Mouse (Mus musculus): ENCODE measurements at regions not wholly inside any gene's neighbourhood (a gene's known extent, or its start where the extent isn't known, plus 50 kb on each side); places are given as distances from the start of the nearest gene placed in this dataset.

DNA sequence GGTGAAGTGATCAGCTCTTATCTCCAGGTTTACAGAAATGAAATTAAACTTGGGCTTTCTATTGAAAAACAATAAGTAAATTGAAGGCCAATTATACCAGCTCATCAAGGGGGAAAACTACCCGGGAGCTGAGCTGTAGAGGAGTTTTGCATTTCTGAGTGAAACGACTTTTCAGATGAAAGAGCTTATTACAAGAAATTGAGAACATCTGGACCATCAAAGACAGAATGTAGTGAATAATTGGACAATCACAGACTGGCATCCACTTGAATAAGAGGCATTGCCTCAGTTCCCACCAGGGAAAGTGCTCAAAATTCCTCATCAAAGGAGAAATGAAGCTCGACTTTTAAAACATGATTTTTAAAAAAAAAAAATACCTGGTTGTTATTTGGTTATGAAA is 675.7 kb upstream of the Auts2 start:
- DNase-seq = no peak

- no peak for DNase-seq
These were observed 655.4 kb upstream of the Auts2 start for GRCm38 (mm10) chr5:133198546-133198945.

DNA sequence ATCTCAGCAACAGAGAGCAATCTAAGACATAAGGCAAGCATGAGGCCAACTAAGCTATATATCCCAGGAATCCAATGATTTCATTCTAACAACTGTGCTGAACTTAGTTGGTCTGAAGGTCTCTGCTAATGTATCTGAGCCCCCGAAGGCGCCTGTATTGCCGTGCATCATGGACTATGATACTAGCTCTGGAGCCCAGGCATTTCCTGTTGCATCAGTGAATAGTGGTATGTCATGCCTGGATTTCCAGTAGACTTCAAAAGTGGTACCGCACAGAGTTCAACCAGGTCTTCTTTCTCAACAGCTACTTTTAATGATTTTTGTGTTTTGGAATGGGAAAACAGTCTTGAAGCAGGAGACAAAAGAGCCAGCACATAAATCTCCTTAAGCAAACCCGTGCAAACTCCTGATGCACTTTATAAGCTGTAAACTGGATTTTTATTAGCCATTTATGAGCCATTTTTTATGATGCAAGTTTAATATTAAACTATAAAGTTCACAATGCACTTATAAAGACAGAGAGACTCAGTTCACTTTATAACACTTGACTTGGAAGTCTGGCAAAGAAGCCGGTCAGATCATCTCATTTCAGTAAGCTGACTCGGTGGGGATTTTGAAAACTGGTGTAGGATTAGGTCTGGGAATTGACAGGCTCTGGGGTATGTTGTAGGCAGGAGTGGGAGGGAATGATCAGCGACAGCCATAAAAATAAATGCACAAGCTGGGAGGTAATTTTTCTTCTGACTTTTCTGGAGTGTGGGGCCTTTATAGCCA is 646.8 kb upstream of the Auts2 start:
- no peak for DNase-seq

- no peak for DNase-seq
These were observed 632.5 kb upstream of the Auts2 start for GRCm38 (mm10) chr5:133175636-133176035.

- DNase-seq = peak; percentile 77
These were observed 630.1 kb upstream of the Auts2 start for GRCm38 (mm10) chr5:133173155-133173723.

- DNase-seq = no peak
These were observed 629.5 kb upstream of the Auts2 start for GRCm38 (mm10) chr5:133172686-133173085.

GRCm38 (mm10) chr5:133171266-133171665 is 628.1 kb upstream of the Auts2 start:
- DNase-seq = no peak

DNA sequence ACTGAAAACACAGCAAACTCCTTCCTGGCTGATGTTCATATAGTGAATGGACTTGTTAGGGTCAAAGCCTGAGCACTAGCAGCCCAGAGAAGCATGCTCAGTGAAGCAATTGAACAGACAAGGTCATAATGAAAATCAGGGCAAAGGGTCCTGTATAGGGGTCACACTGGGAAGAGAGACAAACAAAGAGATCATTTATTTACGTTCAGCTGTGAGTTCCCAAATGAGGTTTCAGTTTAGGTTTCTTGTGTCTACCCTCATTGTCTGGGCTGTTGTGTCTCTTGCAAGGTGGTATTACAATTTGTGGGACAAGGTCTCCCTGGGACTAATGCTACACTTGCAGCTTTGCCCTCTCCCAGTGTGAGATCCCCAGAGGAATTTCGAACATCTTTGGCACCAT is 624.4 kb upstream of the Auts2 start:
- no peak for DNase-seq

GRCm38 (mm10) chr5:133167001-133167461 is 623.9 kb upstream of the Auts2 start:
- no peak for DNase-seq

DNA sequence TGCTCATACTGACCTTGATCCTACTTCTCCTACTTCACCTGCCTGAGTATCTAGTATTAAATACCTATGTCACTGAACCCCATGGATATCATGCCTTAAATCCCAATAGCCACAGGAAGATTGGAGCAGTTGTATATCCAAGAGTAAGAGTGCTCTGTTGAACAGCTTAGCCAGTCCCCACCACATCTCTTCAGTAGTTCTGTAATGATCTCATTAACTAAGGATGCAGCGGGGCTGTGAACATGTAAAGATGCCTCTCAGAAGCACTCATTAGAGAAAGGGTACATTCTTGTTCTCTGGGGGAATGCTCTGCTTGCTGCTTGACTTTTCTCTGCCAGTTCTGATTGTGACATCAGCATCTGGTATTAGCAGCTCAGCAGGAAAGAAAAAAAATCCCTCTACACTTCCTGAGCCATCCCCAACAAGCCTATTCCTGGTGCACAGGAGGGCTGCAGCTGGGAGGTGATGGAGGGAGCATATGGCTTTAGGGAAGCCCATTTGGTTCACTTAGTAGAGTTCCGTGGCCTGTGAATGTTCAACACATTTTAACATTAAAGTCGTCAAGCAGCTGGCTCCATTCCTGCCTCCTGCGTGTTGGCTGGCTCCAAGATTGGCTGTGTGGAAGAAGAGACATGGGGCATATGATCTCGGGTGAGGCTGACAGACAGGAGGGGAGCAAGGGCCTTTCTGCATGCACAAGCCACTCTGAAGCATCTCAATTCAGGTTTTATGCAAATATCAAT is 613.1 kb upstream of the Auts2 start:
- DNase-seq = no peak

DNA sequence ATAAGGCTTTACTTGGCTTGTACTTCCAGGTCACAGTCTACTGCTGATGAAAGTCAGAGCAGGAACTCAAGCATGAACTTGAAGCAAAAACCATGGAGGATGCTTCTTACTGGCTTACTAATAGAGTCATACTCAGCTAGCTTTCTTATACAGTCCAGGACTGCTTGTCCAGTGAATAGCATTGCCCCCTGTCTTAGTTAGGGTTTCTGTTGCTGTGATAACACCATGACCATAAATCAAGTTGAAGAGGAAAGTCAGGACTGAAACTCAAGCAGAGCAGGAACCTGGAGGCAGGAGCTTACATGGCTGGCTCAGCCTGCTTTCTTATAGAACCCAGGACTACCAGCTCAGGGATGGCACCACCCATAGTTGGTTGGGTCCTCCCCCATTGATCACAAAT is 602.9 kb upstream of the Auts2 start:
- no peak for DNase-seq

DNA sequence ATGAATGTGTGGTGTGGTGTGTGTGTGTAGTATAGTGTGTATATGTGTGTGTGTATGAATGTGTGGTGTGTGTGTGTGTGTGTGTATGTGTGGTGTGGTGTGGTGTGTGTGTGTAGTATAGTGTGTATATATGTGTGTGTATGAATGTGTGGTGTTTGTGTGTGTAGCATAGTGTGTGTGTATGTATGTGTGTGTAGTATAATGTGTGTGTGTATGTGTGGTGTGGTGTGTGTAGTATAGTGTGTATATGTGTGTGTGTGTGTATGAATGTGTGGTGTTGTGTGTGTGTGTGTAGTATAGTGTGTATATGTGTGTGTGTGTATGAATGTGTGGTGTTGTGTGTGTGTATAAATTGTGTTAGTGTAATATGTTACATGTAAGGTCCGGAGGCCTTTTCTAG is 600.5 kb upstream of the Auts2 start:
- DNase-seq = no peak

- peak; percentile 16 for DNase-seq
These were observed 599.4 kb upstream of the Auts2 start for GRCm38 (mm10) chr5:133142401-133143115.

DNA sequence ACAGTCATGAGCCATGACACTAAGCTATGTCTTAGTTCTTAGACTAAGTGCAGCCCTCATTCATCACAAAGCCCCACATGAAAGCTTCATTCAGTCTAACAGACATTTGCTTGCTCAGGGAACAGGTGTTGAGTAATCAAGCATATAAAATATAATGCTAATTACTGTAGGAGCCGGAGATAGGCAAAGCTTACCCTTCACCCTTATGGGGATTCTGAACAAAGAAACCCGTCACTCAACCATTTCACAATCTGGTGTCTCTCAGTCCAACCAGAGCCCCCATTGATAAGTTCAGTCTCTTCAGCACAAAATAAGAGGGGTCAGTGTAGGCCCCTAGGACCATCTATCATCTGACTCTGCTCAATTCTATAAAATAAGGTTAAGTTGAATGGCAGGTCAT is 587.9 kb upstream of the Auts2 start:
- DNase-seq = no peak

DNA sequence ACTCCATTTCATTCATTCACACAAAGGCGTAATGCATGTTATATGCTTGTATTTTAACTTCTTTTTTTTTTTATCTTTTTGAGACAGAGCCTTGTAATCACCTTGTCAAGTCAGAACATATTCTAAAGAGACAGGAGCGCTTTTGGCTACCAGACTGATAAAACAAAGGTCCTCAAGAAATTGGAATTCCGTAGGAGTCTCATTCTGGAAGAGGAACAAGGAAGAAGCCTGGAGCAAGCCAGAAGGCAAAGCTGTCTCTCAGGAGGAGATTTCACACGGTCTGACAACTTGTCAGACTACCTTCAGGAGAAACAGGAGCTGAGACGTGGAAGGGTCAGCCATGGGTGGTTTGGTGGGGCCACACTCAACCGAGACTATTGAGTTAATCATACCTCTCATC is 587.2 kb upstream of the Auts2 start:
- no peak for DNase-seq

DNA sequence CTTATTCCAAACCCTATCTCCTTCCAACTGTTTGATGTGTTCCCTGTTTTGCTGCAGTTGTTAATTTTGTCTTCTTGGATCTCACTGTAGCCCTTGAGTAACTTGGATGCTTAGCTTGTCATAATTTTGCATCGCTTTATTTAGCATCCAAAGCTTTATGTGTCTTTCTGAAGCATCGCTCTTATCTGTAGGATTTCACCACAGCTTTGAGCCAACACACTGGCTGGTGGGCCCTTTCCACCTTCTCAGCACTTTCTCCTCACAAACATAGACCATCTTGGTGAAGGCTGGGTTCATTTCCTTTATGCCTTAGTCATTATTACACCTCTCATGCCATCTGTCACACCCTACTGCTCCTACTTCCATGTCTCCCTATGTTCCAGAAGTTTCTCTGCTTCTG is 581.1 kb upstream of the Auts2 start:
- DNase-seq = no peak

DNA sequence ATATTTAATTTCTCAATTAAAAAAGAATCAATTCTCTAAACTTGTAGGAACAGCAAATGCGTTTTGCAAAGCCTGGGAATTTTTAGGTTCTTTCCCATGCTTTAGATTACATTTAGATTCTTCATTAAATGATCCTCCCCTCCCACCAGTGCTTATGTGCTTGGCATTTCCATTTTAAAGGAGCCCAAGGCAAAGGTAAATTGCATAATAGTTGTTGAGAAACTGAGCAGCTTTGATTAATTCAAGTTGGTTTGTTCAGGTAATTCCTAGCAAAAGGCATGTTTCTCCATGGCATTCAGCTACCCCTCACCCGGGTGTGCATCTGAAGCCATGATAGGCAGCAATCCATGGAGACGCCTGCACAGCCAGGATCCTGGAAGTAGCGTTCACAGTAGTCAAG is 570.8 kb upstream of the Auts2 start:
- DNase-seq = no peak

DNA sequence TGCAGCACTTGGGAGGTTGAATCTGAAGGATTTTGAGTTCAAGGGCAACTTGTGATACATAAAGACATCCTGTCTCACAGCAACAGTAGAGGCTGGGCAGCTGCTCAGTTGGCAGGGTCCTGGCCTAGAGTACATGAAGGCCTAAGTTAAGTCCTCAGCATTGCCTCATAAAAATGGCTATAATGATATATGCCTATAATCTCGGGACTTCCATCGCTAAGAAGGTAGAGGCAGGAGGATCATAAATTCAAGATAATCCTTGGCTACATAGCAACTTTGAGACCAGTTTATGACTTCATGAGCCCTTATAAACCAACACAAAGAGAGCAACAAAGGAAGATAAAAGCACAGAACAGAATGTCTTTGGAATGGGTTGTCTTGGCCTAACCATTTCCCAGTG is 570.0 kb upstream of the Auts2 start:
- DNase-seq = no peak

GRCm38 (mm10) chr5:133106691-133107354 is 563.7 kb upstream of the Auts2 start:
- no peak for DNase-seq

- DNase-seq = no peak
These were observed 553.2 kb upstream of the Auts2 start for GRCm38 (mm10) chr5:133096340-133096739.

GRCm38 (mm10) chr5:133084859-133085258 is 541.7 kb upstream of the Auts2 start:
- DNase-seq = no peak

GRCm38 (mm10) chr5:133080751-133081150 is 537.6 kb upstream of the Auts2 start:
- DNase-seq = no peak
